Mouse (Mus musculus): Measurements from ENCODE around the gene Cyp3a44.
"Not testable (repeated sequence)": the region's sequence is repeated elsewhere in the genome, so short reads cannot be mapped to it uniquely, and the experiment has no call there.

Cyp3a44 gene

DNA sequence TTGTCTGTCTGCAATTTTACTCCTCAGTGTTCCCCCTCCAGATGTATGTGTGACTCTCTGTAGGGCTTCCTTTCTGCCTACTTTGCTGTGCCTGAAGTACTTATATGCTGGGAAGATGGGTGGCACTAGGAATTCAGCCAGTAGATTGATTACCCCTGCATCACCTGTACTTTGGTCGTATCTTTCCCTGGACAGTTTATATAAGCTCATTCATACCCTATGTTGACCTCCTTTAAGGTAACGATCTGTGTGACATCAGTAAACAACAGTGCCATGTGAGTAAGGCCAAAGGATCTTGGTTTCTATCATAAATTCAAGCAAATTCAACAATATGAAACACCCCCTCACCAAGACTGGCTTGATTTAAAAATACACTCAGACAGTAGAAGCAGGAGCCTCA lies at the start of gene Cyp3a44:
TSS of gene Cyp3a44 (minus strand) at position 79 of the 400 bp plus-strand sequence.
- not testable (repeated sequence) for DNase-seq (ENCODE audit: low spot score)

DNA sequence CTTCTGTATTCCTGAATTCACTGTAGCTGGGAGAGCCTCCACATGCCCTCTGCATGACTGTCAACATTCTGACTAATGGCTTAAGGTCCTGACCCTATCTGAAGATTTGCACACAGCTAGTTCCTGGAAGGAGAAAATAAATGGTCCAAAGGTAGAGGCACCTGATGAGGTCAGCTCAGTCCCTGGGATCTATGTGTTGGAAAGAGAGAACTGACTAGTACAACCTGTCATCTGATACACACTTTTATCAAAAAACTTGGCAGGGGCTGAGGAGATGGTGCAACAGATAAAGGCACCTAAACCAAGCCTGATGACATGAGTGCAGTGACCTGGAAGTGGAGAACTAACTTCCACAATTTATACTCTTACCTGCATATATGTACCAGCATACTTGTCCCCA lies 5.4 kb downstream of the Cyp3a44 start:
- not testable (repeated sequence) for DNase-seq (ENCODE audit: low spot score)

DNA sequence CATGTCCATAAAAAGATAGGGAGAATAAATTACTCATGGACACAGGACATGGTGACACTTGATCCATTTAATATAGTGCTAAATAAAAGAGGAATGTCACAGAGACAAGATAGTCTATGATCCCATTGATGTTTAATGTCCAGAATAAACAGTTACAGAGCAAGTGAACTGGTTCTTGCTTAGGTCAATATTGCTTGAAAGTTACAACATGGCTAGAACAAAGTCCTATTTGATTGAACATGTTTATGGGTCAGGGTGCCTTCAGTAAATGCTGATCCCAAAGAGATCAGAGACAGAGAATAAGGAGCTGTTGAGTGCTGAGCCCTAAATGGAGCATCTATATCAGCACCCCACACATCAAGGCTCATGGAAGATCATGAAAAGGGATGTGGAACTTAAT lies 12.4 kb downstream of the Cyp3a44 start:
- DNase-seq (ENCODE audit: low spot score), result not testable (repeated sequence)

DNA sequence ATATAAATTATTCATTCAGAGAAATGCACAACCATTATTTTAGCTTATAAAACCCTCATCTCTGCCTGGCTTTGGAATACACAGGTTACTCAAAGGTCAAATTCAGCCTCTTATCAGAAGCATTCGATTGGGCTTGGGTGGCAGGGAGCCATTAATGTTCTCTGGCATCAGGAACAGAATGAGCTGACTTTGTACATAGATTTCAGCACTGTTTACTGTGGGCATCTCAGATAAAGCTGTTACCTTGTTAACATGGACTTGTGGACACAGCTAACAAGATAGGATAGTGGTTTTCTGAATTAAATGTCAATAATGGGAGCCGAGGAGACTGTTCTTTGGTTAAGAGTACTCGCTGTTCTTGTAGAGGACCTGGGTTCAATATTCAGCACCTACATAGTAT lies 68.2 kb downstream of the Cyp3a44 start:
- DNase-seq (ENCODE audit: low spot score), result not testable (repeated sequence)
